Mouse (Mus musculus) adipocyte (in vitro differentiated cells): ENCODE measurements around the gene Scn9a.

ENCODE experiments used
- DNase-seq: peaks from one replicate; pipeline ENCODE4 v3.0.0-alpha.2; 2016; ENCODE audit warnings: low spot score

The Scn9a gene

DNA sequence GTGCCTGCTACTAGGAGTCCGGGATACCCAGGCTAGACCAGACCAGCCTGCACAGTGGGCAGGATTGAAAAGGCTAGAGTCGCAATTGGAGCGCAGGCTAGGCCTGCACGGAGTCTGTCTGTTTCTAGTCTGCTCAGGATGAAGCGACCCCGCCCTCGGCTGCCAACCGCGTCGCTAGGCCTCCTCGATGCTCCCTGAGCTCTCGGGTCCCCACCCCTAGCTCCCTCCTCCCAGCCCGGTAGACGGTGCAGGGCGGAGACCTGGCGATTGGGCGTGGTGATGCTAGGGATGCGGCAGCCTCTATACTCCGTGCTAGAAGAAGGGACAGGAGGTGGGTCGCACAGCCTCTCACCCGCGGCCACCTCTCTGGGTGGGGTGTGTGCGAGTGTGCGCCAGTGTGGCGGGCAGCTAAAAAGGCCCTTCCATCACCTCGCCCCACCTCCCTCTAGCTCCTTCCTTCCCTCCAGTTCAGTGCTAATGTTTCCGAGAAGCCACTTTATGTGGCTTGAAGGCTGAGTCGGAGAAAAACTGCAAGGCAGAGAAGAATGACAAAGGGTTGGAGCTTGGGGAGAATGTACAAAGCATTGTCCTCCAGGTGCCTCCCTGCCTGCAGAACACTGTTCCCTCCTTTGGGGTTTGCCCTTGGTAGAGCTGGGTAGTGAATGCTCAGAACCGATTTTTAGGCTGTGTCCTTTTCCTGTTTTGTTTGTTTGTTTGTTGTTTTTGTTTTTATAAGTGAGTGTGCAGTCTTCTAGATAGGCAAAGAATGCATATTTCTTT is at the start of gene Scn9a:
Gene Scn9a, minus strand, starts transcription at position 383 of the 780 bp plus-strand sequence.
- DNase-seq: no peak

GRCm38 (mm10) chr2:66661988-66662387 is 27.2 kb upstream of the Scn9a start:
- no peak for DNase-seq

- no peak for DNase-seq
Observed at GRCm38 (mm10) chr2:66656430-66656829, 21.7 kb upstream of the Scn9a start.

GRCm38 (mm10) chr2:66655431-66655830 is 20.7 kb upstream of the Scn9a start:
- DNase-seq: no peak

- peak; percentile 78 for DNase-seq
Observed at GRCm38 (mm10) chr2:66644384-66644783, 9.6 kb upstream of the Scn9a start.

DNA sequence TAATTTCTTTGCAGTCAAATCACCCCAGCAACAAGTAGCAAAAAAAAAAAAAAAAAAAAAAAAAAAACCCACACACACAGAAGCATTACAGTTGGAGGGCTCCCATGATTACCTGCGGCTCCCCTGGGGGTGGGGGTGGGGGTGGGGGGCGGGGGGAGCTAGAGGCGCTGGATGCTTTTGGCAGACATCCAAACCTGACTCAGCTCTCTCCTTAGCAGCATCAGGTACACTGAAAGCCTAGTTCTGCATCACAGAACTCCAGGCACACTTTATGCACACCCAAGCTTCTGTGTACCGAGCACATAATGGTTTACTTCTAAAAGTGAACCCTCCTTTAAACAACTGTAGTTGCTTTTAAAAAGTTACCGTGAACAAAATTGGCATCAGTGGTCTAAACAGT is 2.0 kb downstream of the Scn9a start:
- DNase-seq: no peak

- no peak for DNase-seq
Observed at GRCm38 (mm10) chr2:66611091-66611490, 23.7 kb downstream of the Scn9a start.

DNA sequence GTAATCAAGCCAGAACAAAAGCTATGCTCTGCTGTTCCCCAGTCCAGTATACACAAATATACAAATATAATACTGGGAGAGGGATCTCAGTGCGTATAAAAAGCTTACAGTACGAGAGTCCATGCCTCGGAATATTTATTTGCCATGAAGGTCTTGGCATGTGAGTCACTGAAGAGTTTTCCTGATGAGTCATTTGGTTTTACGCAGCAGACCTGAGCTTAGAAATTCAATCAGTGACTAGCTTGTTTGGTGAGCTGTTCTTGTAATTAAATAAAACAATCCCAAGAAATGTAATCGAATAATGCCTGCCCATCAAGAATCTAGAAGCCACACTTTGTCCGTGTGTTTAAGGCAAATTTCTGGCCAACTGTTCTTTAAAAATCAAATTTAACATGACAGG is 37.4 kb downstream of the Scn9a start:
- DNase-seq: no peak

GRCm38 (mm10) chr2:66596145-66596544 is 38.6 kb downstream of the Scn9a start:
- no peak for DNase-seq

GRCm38 (mm10) chr2:66590151-66590550 is 44.6 kb downstream of the Scn9a start:
- DNase-seq: no peak

DNA sequence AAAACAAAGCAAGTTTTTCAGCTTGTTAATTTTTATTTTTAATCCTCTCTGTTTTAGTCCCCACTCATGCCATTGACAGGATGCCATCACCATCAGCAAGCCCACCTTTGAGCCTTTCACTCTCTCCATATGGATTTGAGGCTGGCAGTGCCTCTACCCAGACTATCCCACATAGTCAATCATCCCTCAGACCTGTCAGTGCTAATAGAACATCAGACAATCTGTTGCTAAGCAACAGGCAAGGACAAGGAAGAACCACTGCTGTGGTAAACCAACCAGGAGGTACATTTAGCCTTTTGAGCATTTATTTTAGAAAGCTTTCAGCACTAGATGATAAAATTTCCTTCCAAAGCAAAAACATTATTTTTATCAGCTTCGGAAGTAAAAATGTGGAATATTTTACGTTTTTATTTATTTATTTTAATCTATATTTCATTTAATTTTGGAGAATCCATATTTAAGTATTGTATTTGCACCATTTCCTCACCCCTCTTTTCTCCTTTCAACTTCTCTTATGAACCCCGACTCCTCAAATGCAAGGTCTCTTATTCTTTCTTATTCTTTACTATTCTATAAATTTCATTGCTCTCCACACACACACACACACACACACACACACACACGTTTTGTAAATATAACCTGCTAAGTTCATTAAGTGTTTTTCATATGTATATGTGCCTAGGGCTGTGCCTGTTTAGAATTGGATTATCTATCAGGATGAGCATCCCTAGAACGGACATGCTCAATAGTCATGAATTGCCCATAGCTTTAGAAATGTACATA is 54.5 kb downstream of the Scn9a start:
- DNase-seq: no peak

DNA sequence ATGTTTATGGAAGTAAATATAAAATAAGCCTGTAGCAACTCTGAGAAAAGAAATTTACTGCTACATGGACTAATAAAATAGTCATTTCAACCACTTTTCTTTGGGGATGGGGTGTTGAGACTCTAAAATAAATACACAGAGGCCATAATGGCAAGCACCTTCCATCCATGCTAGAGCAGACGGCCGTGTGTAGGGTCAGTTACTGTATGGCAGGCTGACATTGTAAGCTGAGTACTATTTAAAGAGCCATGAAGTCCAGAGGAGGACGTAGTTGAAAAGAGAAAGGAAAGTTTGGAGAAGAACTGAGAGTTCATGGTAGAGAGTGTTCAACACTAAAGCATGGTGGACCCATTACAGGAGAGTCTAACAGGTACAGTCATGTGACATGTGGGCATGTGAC is 86.5 kb downstream of the Scn9a start:
- DNase-seq: no peak

DNA sequence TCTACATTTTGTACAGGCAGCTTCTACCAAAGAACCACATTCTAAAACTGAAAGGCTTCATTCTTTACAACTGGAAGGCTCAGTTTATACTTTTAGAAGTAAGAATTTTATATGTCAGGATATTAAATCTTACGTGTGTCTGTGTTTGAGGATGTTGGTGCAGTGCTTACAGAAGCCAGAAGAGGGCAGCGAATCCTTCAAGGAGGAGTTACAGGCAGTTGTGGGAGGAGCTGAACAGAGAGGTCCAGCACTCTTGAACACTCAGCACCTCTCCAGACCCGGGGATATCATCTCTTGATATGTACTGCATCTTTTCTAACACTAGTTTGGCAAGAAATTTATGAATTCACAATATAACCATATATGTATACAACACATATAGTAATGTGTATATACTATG is 114.8 kb downstream of the Scn9a start:
- DNase-seq: no peak

DNA sequence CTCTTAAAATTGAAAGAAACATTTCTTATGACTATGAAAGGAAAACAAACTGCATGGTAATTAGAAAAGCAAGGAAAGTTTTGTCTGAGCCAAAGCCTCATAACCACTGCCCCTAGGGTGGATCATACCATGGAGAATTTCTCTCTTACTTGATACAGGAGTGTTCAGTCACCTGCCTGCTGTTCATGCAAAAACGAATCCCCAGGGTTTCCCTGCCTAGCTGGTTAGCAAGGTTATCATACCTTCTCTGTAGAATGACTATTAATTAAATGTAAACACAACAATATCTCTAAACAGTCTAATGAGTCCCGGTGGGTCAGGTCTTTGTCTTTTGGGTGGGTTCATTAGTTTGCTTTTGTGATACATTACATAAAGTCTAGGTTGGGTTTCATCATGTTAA is 123.3 kb downstream of the Scn9a start:
- no peak for DNase-seq

- no peak for DNase-seq
Observed at GRCm38 (mm10) chr2:66508032-66508431, 126.7 kb downstream of the Scn9a start.

DNA sequence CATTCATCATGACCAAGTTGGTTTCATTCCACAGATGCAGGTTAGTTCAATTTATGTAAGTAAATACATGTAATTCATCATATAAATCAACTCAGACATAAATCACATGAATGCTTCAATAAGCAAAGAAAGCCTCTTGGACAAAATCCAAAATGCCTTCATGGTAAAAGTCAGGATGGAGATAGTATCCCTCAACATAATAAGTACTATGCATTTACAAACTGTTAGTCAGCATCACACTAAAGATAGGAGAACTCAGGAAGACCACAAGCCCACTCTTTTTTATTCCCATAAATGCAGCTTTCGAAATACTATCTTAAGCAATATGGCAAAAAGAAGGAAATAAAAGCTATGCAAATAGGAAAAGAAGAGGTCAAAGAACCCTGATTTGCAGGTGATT is 127.1 kb downstream of the Scn9a start:
- DNase-seq: no peak

DNA sequence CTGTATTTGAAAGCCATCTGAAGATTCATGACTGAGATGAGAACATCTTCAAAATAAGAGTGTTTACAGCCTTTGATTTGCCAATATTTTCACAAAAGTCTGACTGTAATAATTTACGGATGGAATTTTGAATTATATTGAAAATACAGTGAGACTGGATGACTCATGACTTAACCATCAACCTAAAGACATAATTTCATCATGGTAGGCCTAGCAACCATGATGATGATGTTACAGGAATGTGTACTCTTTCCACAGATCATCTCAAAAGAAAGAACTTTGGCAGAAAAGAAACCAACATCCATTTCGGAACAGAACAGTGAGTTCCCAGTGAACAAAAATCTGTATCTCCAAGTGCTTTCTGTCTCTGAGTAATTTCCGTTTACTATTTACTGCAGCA is 132.6 kb downstream of the Scn9a start:
- DNase-seq: no peak

- DNase-seq: no peak
Observed at GRCm38 (mm10) chr2:66494556-66494955, 140.2 kb downstream of the Scn9a start.

GRCm38 (mm10) chr2:66478395-66478794 is 156.4 kb downstream of the Scn9a start:
- DNase-seq: no peak

DNA sequence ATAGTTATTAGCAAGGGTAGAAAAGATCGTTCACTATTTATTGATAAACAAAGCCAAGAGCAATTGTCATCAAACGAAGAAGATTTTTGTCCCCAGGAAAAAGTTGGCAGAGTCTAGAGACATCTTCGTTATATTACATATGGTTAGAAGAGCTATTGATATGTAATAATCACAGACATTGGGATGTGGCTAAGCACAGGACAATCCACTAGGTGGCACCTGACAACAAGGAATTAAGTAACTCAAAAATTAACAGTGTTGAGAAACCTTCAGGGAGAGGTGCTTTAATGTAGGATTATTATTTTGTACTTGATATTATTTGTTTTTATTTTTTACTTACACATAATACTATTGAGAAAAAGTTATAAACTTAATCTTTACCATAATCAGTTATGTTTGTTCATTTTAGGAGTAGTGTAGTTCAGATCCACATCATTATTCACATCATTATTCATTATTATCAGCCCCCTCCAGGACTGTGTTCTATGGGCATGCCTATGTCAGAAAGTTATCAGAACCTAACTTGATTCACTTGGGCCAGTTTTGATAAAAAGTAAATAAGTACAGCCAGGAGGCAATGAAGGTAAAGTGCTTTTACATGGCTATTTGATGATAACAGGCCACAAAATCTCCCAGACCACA is 161.5 kb downstream of the Scn9a start:
- DNase-seq: peak; percentile 77

GRCm38 (mm10) chr2:66465484-66465883 is 169.3 kb downstream of the Scn9a start:
- peak; percentile 21 for DNase-seq

- no peak for DNase-seq
Observed at GRCm38 (mm10) chr2:66464874-66465458, 169.8 kb downstream of the Scn9a start.

DNA sequence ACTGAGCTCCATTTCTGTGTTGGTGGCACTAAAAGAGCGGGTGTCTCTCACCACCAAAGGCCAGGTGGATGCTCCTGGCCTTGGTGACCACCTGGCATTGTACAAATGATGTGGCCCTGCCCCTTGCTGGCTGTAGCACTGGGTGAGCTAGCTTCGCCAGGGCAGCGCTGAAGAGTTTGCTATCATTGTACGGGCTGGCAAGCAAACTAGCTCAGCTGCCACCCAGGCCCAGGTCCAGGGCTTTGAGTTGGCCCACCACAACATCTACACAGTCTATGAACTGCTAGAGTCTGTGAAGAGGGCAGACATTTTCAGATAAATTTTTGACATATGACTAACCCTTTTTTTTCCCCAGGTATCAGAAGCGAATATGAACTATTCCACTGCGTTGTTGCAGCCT is 170.8 kb downstream of the Scn9a start:
- DNase-seq: no peak
